Mouse (Mus musculus): ENCODE data around the gene Mrps34. TPM values are rescaled to one million over a fixed set of nuclear protein-coding genes. Genes with fewer than 3 reads are reported as not detected.

The Mrps34 gene
- polyA plus RNA-seq (2017; shearing (Covaris generic)) = 67.2 TPM

GRCm38 (mm10) chr17:24894995-24895547 lies at the start of gene Mrps34, which contains the start of gene Eme2:
TSS of gene Mrps34 (plus strand) at chr17:24895116.
TSS of gene Eme2 (minus strand) at chr17:24895087.

DNA sequence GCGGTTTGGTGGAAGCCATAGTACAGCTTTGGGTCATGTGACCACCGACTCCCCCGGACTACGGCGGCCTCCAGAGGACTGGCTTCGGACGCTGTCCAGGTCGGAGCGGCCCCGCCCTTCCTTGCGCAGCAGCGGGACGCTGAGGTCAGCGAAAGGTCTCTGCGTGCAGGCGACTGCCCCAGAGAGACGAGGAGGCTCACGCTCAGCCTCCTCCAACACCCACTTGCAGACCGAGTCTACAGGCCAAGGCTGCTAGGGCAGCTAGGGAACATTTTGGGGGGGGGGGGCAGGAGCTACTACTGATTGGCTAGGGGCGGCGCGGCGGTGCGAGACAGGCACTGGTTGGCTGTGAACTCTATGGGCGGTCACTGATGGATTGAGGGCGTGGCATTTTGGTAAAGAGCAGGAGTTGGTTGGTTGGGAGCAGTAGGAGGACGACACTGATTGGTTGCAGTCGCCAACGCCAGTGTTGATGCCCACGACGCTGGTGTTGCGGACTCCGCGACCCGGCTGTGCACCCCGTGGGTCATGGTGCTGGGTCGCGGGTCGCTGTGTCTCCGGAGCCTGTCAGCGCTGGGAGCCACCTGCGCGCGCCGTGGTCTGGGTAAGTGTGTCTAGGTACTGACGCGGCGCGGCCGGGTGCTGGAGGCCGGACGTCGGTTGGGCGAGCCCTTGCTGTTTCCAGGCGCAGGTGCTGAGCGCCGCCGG lies 44.7 kb upstream of the Mrps34 start, which contains the start of gene Fahd1:
Fahd1 (minus strand) TSS at position 300 of the 708 bp plus-strand sequence.

DNA sequence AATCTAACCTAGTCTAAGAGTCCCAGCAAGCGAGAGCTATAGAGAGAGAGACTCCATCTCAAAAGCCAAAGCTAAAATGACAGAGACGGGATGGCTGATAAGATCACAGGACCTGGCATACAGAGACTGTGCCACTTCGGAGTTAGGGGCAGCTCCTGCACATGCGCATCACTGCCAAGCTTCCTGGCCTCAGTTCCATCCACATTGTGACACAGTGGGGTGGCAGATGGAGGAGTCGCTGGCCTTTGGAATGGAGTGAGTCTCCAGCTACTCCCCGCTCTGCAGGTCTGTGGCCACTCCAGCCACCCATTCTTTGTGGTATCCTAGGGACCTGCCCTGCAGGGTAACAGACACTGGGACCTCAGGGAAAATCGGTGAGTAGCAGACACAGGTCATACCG lies 29.1 kb upstream of the Mrps34 start, which contains the start of gene Igfals:
Igfals (plus strand) TSS at position 222 of the 400 bp plus-strand sequence.

DNA sequence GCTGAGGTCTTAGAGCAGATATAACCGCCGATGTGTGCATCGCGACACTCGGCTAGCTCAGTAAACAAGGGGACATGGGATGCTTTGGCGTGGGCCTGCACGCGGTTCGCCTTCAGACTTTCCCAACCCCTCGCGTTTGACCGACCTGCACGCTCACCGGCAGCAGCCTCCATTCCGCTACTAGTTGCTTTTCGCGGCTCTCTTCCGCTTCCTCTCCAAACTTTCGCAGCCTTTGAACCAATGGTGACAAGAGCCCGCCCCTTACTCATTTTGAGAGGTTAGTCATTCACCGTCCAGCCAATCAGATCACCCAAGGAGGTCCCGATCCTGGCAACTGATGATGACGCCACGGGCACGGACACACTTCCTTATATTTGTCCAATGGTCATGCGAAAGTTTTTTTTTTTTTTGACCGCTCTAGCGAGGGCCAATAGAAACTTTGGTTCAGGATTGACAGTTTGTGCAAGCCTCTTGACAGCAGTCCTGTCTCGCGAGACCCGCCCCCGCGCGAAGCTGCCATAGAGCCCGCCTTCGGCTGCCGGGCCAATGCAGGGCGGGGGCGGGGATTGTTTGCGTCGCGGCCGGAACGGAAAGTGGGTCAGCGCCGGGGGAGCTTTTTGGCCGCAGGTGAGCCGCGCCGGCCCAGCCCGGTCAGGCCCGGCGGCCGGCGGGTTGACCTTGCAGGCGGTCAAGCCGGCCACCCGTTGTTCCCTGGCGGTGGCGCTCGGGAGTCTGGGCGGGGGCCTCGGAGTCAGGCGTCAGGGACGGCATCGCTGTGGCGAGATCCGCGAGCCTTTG lies 8.6 kb upstream of the Mrps34 start, which contains the start of the genes Nubp2 and Spsb3:
Nubp2 (minus strand) TSS at position 216 of the 798 bp plus-strand sequence.
Spsb3 (plus strand) TSS at position 510 of the 798 bp plus-strand sequence.

GRCm38 (mm10) chr17:24896241-24896992 lies 1.5 kb downstream of the Mrps34 start, which contains the start of gene Nme3:
TSS of gene Nme3 (plus strand) at chr17:24896500.

DNA sequence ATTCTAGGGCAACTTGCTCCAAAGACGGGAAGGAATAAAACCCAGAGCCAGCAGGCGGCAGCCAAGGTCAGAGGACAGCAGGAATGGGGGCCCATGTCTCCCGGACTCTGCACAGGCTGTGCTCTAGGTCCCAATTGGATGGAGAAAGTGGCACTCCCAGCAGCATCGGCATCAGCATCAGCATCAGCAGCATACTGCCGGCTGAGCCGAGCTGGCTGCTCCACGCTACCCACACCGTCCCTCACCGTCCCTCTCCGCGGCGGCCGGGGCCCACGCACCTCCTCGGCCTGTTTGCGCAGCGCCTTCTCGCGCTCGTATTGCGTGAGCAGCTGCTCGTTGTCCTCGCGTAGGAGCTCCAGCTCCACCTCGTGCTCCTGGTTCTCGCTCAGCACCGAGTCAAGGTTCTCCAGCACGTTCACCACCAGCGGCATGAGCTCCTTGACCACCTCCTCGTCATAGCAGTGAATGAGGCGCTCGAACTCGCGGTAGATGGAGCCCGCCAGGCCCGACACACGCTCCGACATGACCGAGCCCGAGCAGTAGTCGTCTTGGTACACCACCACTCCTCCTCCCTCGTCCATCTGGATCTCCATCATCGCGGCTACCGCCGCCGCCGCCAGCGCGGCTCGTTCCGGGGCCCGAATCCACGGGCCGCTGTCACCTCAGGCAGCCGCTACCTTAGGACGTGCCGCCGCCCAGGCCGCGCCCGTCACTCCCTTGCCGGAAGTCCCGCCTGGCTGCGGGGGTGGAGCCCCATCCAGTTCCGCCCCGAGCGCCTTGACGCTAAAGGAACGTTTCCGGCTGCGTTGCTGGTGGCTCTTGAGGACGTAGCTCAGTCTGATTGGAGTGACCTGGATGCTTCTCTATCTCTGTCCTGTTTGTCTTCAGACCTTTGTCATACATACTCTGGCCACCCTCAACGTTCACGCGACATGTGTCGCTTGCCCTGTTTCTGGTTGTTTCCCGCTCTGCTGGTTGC lies 41.6 kb downstream of the Mrps34 start, which contains the start of gene Mapk8ip3:
Mapk8ip3 (minus strand) TSS at position 719 of the 979 bp plus-strand sequence.

Other genes with a start within 250 kb of the Mrps34 start
- 0.20 TPM for gene Slc9a3r2, start 244.8 kb upstream of the Mrps34 start, polyA plus RNA-seq (2017; shearing (Covaris generic))
- not detected for gene Npw, start 236.7 kb upstream of the Mrps34 start, polyA plus RNA-seq (2017; shearing (Covaris generic))
- 23.2 TPM for gene Zfp598, start 225.4 kb upstream of the Mrps34 start, polyA plus RNA-seq (2017; shearing (Covaris generic))
- not detected for gene Syngr3, start 205.2 kb upstream of the Mrps34 start, polyA plus RNA-seq (2017; shearing (Covaris generic))
- 33.4 TPM for gene Gfer, start 199.0 kb upstream of the Mrps34 start, polyA plus RNA-seq (2017; shearing (Covaris generic))
- 1.3 TPM for gene Noxo1, start 198.9 kb upstream of the Mrps34 start, polyA plus RNA-seq (2017; shearing (Covaris generic))
- gene Tbl3, start 187.5 kb upstream of the Mrps34 start, polyA plus RNA-seq (2017; shearing (Covaris generic)) = 53.1 TPM
- not detected for gene Rnf151, start 177.1 kb upstream of the Mrps34 start, polyA plus RNA-seq (2017; shearing (Covaris generic))
- gene Rps2, start 177.0 kb upstream of the Mrps34 start, polyA plus RNA-seq (2017; shearing (Covaris generic)) = 1,119 TPM
- gene Ndufb10, start 170.6 kb upstream of the Mrps34 start, polyA plus RNA-seq (2017; shearing (Covaris generic)) = 157 TPM
- not detected for gene Rpl3l, start 167.3 kb upstream of the Mrps34 start, polyA plus RNA-seq (2017; shearing (Covaris generic))
- gene Msrb1, start 158.5 kb upstream of the Mrps34 start, polyA plus RNA-seq (2017; shearing (Covaris generic)) = 11.7 TPM
- gene Hs3st6, start 142.1 kb upstream of the Mrps34 start, polyA plus RNA-seq (2017; shearing (Covaris generic)) = not detected
- gene Meiob, start 90.8 kb upstream of the Mrps34 start, polyA plus RNA-seq (2017; shearing (Covaris generic)) = not detected
- gene Hagh, start 55.0 kb upstream of the Mrps34 start, polyA plus RNA-seq (2017; shearing (Covaris generic)) = 52.8 TPM
- gene Fahd1, start 44.8 kb upstream of the Mrps34 start, polyA plus RNA-seq (2017; shearing (Covaris generic)) = 1.6 TPM
- gene Igfals, start 29.1 kb upstream of the Mrps34 start, polyA plus RNA-seq (2017; shearing (Covaris generic)) = not detected
- gene Nubp2, start 8.8 kb upstream of the Mrps34 start, polyA plus RNA-seq (2017; shearing (Covaris generic)) = 74.6 TPM
- 57.3 TPM for gene Spsb3, start 8.5 kb upstream of the Mrps34 start, polyA plus RNA-seq (2017; shearing (Covaris generic))
- 37.6 TPM for gene Eme2, start within 50 bp of the Mrps34 start, polyA plus RNA-seq (2017; shearing (Covaris generic))
- 24.2 TPM for gene Nme3, start 1.4 kb downstream of the Mrps34 start, polyA plus RNA-seq (2017; shearing (Covaris generic))
- 79.3 TPM for gene Mapk8ip3, start 41.9 kb downstream of the Mrps34 start, polyA plus RNA-seq (2017; shearing (Covaris generic))
- 25.1 TPM for gene Jpt2, start 65.6 kb downstream of the Mrps34 start, polyA plus RNA-seq (2017; shearing (Covaris generic))
- gene Cramp1l, start 120.7 kb downstream of the Mrps34 start, polyA plus RNA-seq (2017; shearing (Covaris generic)) = 13.5 TPM
- gene Ift140, start 121.0 kb downstream of the Mrps34 start, polyA plus RNA-seq (2017; shearing (Covaris generic)) = 16.4 TPM
- gene Tmem204, start 188.5 kb downstream of the Mrps34 start, polyA plus RNA-seq (2017; shearing (Covaris generic)) = 0.56 TPM
- 24.9 TPM for gene Telo2, start 220.9 kb downstream of the Mrps34 start, polyA plus RNA-seq (2017; shearing (Covaris generic))
- gene Ptx4, start 225.6 kb downstream of the Mrps34 start, polyA plus RNA-seq (2017; shearing (Covaris generic)) = not detected
- gene Clcn7, start 238.3 kb downstream of the Mrps34 start, polyA plus RNA-seq (2017; shearing (Covaris generic)) = 29.9 TPM

All from naive thymus-derived CD4-positive, alpha-beta T cell, adult 5 months (primary cell).